Mouse (Mus musculus) heart, postnatal 0 days (tissue): ENCODE results near the gene Il17rc.

Source experiments
- CTCF ChIP-seq: IDR thresholded peaks from 2 replicates; pipeline ENCODE4 v1.5.1; 2016; ENCODE audit warnings: antibody characterized with exemption, control low read depth, low read depth
- EP300 ChIP-seq: IDR thresholded peaks from 2 replicates; pipeline ENCODE4 v1.6.1; 2016; ENCODE audit warnings: antibody characterized with exemption, low read depth

GRCm38 (mm10) chr6:113514600-113514999 is 43.4 kb downstream of the Il17rc start:
- TF ChIP-seq CTCF (no peak), EP300 (no peak)
